Mouse (Mus musculus) c-Kit-positive CD71-negative TER-119-negative erythroid progenitor cells, embryonic 14.5 days (primary cell): ENCODE results near the gene S100b.

Experiments
- DNase-seq: peaks from one replicate; pipeline ENCODE4 v3.0.0-alpha.2; 2013; ENCODE audit warnings: low read depth

The S100b gene

GRCm38 (mm10) chr10:76253536-76253935 lies at the start of gene S100b:
Gene S100b (plus strand): TSS chr10:76253853.
- no peak for DNase-seq

- no peak for DNase-seq
Observed at GRCm38 (mm10) chr10:76207262-76207796, 46.3 kb upstream of the S100b start.

GRCm38 (mm10) chr10:76209241-76209640 lies 44.4 kb upstream of the S100b start:
- DNase-seq, result no peak

GRCm38 (mm10) chr10:76210806-76211205 lies 42.8 kb upstream of the S100b start:
- no peak for DNase-seq

GRCm38 (mm10) chr10:76212121-76212520 lies 41.5 kb upstream of the S100b start:
- DNase-seq, result no peak

DNA sequence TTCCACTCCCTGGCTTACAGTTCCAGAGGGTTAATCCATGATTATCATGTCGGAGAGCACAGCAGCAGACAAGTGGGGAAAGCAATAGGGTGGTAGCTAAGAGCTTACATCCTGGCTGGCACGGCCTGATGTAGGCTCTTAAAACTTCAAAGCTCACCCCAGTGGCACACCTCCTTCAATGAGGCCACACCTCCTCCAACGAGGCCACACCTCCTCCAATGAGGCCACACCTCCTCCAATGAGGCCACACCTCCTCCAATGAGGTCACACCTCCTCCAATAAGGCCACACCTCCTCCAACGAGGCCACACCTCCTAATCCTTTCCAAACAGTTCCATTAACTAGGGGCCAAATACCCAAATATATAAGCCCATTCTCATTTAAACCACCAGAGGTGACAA lies 39.5 kb upstream of the S100b start:
- no peak for DNase-seq

- no peak for DNase-seq
Observed at GRCm38 (mm10) chr10:76217056-76217455, 36.6 kb upstream of the S100b start.

DNA sequence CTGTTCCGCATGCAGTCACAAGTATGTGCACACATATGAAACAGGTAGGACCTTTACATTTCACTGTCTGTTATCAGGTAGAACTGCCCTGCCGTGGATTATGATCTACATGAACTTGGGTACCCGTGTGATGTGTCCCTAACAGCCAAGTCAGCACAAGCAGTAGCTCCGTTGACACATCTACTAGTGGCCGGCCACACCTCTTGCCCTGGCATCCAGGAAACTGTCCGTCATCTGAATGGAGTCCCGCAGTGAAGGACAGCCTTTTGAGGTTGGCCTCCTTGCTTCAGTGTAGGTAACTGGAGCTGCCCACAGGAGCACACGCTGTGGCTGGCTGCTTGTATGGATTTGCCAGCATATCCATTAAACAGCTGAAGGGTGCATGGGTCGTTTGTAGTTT lies 35.4 kb upstream of the S100b start:
- DNase-seq, result no peak

DNA sequence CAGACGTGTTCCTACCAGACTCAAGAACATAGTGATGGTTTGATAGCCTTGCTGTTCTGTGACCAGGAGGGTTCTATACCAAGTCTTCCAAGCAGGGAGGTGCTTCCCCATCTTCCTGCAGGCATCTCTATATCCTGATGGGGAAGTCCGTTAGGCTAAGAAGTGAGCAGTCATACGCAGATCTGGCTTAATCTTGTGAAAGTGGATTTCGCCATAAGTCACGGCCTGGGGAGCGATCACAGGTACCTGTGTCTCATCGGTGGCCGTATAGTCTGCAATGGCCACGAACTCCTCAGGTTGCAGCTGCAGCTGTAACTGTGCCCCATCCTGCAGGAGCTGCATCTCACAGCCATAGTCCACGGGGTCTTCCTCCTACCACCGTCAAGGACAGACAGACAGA lies 27.7 kb upstream of the S100b start:
- no peak for DNase-seq

DNA sequence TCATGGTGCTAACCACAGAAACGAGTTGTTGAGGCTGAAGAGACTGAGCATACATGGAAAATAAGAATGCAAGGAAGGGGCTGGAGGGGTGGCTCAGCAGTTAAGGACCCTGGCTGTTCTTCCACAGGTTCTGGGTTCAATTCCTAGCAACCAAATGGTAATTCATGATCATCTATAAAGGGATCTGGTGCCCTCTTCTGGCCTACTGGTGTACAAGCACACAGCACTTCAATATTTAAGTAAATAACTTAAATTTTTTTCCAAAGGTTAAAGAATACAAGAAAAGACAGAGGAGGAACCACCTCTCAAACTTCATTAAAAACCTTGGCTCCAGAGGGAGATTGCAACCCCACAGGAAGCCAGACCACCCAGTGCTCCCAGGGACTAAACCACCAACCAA lies 24.0 kb upstream of the S100b start:
- DNase-seq, result no peak

DNA sequence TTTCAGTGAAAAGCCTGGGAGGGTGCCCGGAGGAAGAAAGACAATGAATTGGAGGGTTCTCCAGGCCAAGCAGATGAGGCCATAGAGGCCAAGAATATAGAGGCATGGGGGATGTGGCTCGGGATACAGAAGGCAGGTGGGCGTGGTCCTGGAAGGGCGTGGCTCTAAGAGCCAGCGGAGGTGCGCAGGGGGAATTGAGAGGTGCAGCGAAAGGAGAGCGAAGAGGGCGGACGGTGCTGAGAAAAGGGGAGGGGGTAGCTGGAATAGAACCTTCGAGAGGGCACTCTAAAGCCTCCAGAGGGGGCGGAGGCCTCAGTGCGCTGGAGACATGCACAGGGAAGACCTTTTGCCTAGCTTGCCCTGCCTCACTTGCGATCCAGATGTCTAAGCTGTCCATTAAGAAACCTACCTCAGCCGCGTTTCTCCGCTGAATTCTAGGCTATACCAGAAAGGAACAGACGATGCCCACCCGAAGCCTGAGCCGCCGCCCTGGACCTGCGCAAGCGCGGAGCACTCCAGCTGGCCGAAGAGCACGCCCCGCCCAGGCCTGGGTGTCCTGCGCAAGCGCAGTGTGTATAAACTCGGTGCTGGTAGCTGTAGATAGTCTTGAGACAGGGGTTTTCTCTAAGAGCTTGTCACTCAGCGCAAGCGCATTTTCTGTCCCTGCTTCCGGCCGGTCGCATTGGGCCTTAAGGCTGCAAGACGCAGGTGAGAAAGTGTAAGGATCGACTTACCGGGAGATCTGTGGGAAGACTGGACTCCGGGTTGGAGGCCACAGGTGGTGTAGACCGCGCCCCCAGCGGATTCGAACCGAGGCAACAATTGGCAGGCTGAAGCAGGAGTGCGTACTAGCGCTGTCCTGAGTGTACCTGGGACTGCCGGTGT lies 16.1 kb upstream of the S100b start, which contains the start of gene Prmt2:
Gene Prmt2, minus strand, starts transcription at position 525 of the 885 bp plus-strand sequence.
- DNase-seq, result peak; percentile 88

DNA sequence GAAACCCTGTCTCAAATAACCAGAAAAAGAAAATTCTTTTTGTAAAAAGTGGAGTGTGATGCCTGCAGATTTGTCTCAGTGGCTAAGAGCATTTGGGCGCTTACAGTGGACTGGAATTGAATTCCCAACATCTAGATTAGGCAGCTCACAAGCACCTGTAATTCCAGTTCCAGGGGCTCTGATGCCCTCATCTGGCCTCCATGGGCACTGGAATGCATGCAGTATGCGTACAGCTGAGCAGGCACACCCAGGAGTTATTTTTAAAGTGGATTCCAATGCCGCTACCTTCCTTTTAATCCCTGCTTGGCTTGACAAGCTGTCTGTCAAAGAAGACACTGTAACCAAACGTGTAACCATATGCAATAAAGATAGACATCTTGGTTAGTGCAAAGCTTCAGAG lies 14.3 kb upstream of the S100b start:
- DNase-seq, result no peak

- DNase-seq, result no peak
Observed at GRCm38 (mm10) chr10:76245106-76245505, 8.5 kb upstream of the S100b start.

- DNase-seq, result no peak
Observed at GRCm38 (mm10) chr10:76246601-76247000, 7.1 kb upstream of the S100b start.

GRCm38 (mm10) chr10:76247960-76248646 lies 5.5 kb upstream of the S100b start:
- DNase-seq, result no peak

DNA sequence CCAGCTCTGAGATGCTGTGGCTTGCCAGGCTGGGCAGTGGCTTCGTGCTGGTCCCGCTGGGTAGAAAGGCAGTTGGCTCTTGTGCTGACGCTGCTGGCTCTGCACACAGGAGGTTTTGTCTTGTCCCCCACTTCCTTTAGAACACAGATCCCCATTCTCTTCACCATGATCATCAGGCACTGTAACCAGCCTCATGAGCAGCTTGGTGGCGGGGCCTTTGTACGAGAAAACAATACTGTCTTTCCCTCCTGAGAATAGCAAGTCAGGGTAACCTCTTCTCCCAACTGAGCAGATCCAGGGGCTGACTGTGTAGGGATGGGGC lies 5.0 kb upstream of the S100b start:
- DNase-seq, result no peak

GRCm38 (mm10) chr10:76250870-76251269 lies 2.8 kb upstream of the S100b start:
- no peak for DNase-seq

DNA sequence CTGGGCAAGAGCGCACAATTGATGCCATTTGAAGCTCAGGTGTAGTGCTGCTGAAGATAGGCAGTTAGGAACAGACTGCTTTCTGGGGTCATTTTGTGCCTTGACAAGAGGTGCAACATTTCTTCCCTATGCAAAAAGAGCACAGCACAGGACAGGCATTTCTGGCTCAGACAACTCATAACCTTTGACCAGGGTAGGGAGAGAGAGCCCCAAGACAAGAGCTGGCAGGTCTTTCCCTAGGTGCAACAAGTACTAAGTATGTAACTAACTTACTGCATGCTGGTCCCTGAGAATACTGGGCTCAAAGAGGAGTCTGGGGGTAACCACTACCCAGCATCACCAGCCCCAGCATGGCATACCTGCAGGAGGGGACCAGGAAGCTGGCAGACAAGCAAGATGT lies 574 bp upstream of the S100b start:
- no peak for DNase-seq

GRCm38 (mm10) chr10:76255617-76256016 lies 2.0 kb downstream of the S100b start:
- DNase-seq, result no peak

GRCm38 (mm10) chr10:76257231-76257630 lies 3.6 kb downstream of the S100b start:
- DNase-seq, result no peak

DNA sequence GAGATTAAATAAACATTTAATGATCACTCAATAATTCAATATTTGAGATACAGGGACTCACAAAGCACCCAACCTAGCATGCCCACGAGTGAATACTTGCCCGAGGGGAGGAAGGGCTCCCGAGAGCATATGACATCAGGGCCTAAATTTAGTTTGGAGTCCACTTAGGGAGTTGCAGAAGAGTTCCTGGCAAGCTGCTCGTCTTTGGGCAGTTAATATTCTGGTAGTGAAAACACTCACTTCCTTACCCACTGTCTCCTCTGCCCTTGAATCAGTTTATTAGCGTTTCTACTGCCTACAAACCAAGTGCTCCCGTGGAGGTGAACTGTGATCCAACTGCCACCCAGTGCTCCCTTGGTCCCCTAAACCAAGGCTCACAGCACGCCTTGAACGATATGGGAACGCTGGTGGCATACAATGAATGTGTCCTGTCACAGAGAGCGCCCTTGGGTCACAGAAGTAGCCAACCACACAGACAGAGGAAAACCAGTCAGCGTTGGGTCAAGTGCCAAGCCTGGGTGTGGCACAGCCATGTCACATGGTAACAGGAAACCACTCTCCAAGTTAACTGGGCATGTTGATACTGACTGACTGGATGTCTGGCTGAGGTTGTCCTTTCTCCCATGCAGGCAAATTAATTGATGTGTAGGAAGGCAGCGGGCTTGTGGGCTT lies 4.2 kb downstream of the S100b start:
- no peak for DNase-seq

GRCm38 (mm10) chr10:76259566-76260232 lies 6.0 kb downstream of the S100b start:
- no peak for DNase-seq
